Mouse (Mus musculus) hindbrain, embryonic 12.5 days (tissue): ENCODE measurements around the gene Rhov. TPM values are rescaled to one million over a fixed set of nuclear protein-coding genes. Genes with fewer than 3 reads are reported as not detected.
A peak's percentile ranks its signal among the peaks of the same experiment; 100 is the strongest.

Experiments
- ATAC-seq: fragments of 200-750 bp; cut with Nextera tagmentation; 2 replicates; pipeline ENCODE4 v1.8.0; 2017; ENCODE audit warnings: moderate TSS enrichment; ENCODE audit not compliant: low FRiP score
- H3K27ac ChIP-seq: fragments of 300-500 bp; sonication (generic); 2 replicates; pipeline ENCODE4 v1.5.1; 2016; ENCODE audit warnings: mild to moderate bottlenecking
- H3K27me3 ChIP-seq: fragments of 300-500 bp; sonication (generic); 2 replicates; pipeline ENCODE4 v1.6.1; 2016; ENCODE audit warnings: mild to moderate bottlenecking
- H3K36me3 ChIP-seq: fragments of 300-500 bp; sonication (generic); 2 replicates; pipeline ENCODE4 v1.6.1; 2016; ENCODE audit warnings: mild to moderate bottlenecking
- H3K4me1 ChIP-seq: fragments of 300-500 bp; sonication (generic); 2 replicates; pipeline ENCODE4 v1.6.1; 2016
- H3K4me2 ChIP-seq: fragments of 300-500 bp; sonication (generic); replicated peaks from 2 replicates; pipeline ENCODE4 v1.6.1; 2016; ENCODE audit warnings: mild to moderate bottlenecking
- H3K4me3 ChIP-seq: fragments of 300-500 bp; sonication (generic); 2 replicates; pipeline ENCODE4 v1.5.1; 2016; ENCODE audit warnings: mild to moderate bottlenecking
- H3K9ac ChIP-seq: fragments of 300-500 bp; sonication (generic); 2 replicates; pipeline ENCODE4 v1.6.1; 2016; ENCODE audit warnings: mild to moderate bottlenecking, moderate library complexity
- H3K9me3 ChIP-seq: fragments of 300-500 bp; sonication (generic); replicated peaks from 2 replicates; pipeline ENCODE4 v1.6.1; 2016; ENCODE audit warnings: mild to moderate bottlenecking
- WGBS: fragments of 180-500 bp; shearing (Covaris S2); methylation state at CpG from one replicate; pipeline ENCODE4 v1.1.7; 2016; 5-methylcytosine and 5-hydroxymethylcytosine counted together
- polyA plus RNA-seq: library from polyadenylated mRNA; unstranded; fragments of >200 nt; fragmentation: Nextera tagmentation; extraction: Ambion mirVana; gene quantifications from 2 replicates; pipeline ENCODE4 v1.2.1, GENCODE M21; 2016

Gene Rhov
- polyA plus RNA-seq, 1 experiment from 2014 or later, result 5.8 TPM

DNA sequence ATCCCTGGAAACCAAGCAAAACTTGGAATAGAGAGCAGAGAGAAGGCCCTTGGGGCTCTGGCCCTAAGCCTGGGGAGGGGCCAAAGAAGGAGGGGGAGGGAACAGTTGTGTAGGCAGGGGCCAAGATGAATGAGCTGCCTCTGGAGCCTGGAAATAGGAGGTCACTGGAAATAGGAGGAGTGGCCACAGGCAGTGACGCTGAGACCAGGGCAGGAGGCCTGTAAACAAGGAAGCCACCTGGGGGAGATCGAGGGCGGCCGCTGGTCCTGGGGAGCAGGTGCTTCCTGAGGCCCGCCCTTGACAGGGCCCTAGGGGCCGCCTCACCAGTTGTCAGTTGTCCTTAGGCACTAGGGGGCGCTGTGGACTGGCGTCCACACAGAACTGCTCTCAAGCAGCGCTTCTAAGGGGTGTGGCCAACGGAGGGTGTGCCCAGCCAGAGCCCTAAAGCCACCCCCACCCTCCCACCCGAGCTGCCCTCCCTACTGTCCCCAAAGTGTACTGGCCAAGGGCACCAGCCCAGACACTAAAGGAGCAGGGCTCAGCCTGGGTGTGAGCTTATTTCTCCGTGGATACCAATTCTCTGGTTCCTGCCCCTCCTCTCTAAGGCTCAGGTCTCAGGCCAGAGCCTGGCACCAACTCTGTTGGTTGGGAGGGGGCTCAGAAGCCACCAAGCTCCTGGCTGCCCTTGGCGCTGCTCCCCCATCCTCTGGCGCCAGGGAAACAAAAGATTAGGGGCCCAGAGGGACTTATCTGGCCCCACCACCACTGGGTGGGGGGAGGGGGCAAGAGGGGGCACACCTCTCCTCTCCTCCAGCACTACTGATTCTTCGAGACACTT lies 29.1 kb upstream of the Rhov start:
- peak overlapping the region; percentile 55 for H3K27ac ChIP-seq
- peak; percentile 79 for ATAC-seq
- peak overlapping the region; percentile 31 for H3K4me2 ChIP-seq
- no peak overlapping the region for H3K9ac ChIP-seq
- no peaks in the 10 kb centered on the region for H3K9me3 ChIP-seq
- H3K4me3 ChIP-seq, result no peak overlapping the region
- H3K4me1 ChIP-seq, result peaks cover 30% of the 10 kb centered on the region
- peaks cover 35% of the 10 kb centered on the region for H3K36me3 ChIP-seq
- WGBS, result 7% methylated on average over 15 of the region's 15 CpGs
- 0 out of 2 replicates have a peak, but pooled peaks cover 4% of the 10 kb centered on the region for H3K27me3 ChIP-seq

DNA sequence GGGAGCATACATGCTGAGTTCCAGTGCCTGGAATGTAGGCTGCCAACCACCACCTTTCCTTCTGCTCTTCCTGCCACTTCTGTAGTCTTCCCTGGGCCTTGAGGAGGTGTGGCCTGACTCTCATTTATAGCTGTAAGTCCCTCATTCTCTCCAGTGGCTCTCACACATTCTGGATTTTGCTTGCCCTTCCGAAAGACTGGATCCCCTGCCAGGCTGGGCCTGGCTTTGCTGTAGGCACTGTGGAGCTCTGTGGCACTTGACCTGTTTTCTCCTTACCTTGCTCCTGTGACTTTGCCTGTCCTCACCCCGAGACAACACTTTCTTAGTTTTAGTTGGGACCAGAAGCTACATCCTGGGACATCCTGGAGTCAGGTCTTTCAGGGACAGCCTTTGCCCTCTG lies 27.8 kb upstream of the Rhov start:
- no peak overlapping the region for H3K4me3 ChIP-seq
- no peak for ATAC-seq
- H3K27ac ChIP-seq, result 0 out of 2 replicates have a peak overlapping the region, but pooled peaks have one; percentile 7
- H3K4me2 ChIP-seq, result no peak overlapping the region
- peaks cover 20% of the 10 kb centered on the region for H3K4me1 ChIP-seq
- H3K36me3 ChIP-seq, result peaks cover 48% of the 10 kb centered on the region
- H3K27me3 ChIP-seq, result 0 out of 2 replicates have a peak, but pooled peaks cover 4% of the 10 kb centered on the region
- no peaks in the 10 kb centered on the region for H3K9me3 ChIP-seq
- WGBS, result 84% methylated on average over 2 of the region's 2 CpGs
- no peak overlapping the region for H3K9ac ChIP-seq

DNA sequence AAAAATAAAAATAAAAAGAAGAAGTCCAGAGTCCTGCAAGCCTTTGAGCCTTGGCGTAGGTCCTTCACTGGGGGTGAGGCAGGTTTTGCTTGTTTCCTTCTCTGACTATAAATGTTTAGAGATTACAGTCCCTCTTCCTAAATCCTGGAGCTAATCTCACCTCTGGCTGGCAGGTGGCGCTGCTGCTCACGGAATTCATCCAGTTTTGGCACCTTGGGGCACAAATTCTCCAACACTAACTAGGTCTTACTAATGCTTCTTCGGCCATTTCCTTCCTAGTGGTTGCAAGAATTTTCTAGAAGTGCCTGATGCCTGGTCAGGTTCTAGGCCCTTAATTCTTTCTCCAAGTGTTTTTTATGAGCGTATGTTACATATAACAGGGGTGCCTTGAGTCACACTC lies 27.3 kb upstream of the Rhov start:
- Histone ChIP-seq H3K4me3 (no peak overlapping the region), H3K27ac (no peak overlapping the region), H3K4me1 (peaks cover 20% of the 10 kb centered on the region), H3K27me3 (0 out of 2 replicates have a peak, but pooled peaks cover 4% of the 10 kb centered on the region), H3K4me2 (no peak overlapping the region), H3K9me3 (no peaks in the 10 kb centered on the region), H3K36me3 (peaks cover 53% of the 10 kb centered on the region), H3K9ac (no peak overlapping the region)
- ATAC-seq, result no peak
- 50% methylated on average over 5 of the region's 5 CpGs for WGBS

DNA sequence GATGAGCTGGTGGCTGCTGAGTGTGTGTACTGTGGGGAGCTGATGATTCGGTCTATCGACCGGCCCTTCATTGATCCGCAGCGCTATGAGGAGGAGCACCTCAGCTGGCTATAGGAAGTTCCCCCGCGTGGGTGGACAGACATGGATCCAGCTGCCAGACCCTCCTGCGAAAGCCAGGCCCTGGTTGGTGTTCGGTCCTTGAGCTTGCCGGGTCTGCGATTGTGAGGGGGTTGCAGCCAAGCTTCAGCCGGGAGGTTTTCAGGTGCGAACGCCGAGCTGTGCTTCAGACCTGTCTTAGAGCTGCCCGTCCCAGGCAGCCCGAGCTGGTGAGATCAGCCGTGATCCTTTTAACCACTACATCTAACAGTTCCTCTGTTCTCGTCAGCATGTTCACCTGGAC lies 26.4 kb upstream of the Rhov start:
- no peak overlapping the region for H3K27ac ChIP-seq
- H3K27me3 ChIP-seq, result 0 out of 2 replicates have a peak, but pooled peaks cover 4% of the 10 kb centered on the region
- no peak for ATAC-seq
- H3K4me2 ChIP-seq, result no peak overlapping the region
- H3K9me3 ChIP-seq, result no peaks in the 10 kb centered on the region
- H3K9ac ChIP-seq, result no peak overlapping the region
- H3K4me3 ChIP-seq, result no peak overlapping the region
- peaks cover 20% of the 10 kb centered on the region for H3K4me1 ChIP-seq
- peaks cover 62% of the 10 kb centered on the region for H3K36me3 ChIP-seq
- WGBS, result 96% methylated on average over 19 of the region's 19 CpGs

DNA sequence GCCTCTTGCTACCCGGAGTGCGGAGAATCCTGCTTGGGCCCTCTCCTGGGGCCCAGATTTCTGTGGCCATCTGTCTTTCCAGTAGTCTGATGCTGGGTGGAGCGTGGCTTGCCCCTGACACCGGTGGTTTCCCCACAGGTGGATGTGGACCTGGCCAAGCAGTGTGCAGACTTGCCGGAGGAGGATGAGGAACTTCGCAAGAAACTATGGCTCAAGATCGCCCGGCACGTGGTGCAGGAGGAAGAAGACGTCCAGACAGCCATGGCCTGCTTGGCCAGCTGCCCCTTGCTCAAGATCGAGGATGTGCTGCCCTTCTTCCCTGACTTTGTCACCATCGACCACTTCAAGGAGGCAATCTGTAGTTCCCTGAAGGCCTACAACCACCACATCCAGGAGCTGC lies 25.7 kb upstream of the Rhov start:
- Histone ChIP-seq H3K9ac (no peak overlapping the region), H3K36me3 (peaks cover 68% of the 10 kb centered on the region), H3K27me3 (0 out of 2 replicates have a peak, but pooled peaks cover 4% of the 10 kb centered on the region), H3K4me3 (no peak overlapping the region), H3K4me2 (no peak overlapping the region), H3K9me3 (no peaks in the 10 kb centered on the region), H3K27ac (no peak overlapping the region), H3K4me1 (peaks cover 20% of the 10 kb centered on the region)
- 96% methylated on average over 12 of the region's 12 CpGs for WGBS
- ATAC-seq, result no peak

DNA sequence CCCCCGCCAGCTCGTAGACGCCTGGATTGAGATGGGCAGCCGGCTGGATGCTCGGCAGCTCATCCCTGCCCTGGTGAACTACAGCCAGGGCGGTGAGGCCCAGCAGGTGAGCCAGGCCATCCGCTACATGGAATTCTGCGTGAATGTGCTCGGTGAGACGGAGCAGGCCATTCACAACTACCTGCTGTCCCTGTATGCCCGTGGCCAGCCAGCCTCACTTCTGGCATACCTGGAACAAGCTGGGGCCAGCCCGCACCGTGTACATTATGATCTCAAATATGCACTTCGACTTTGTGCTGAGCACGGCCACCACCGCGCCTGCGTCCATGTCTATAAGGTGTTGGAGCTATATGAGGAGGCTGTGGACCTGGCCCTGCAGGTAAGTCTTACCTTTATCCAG lies 23.3 kb upstream of the Rhov start:
- 95% methylated on average over 18 of the region's 18 CpGs for whole genome bisulfite sequencing
- Histone ChIP-seq H3K27ac (no peak overlapping the region), H3K27me3 (no peaks in the 10 kb centered on the region), H3K4me2 (no peak overlapping the region), H3K9me3 (no peaks in the 10 kb centered on the region), H3K36me3 (peaks cover 71% of the 10 kb centered on the region), H3K4me3 (no peak overlapping the region), H3K4me1 (peaks cover 7% of the 10 kb centered on the region), H3K9ac (no peak overlapping the region)
- no peak for ATAC-seq

DNA sequence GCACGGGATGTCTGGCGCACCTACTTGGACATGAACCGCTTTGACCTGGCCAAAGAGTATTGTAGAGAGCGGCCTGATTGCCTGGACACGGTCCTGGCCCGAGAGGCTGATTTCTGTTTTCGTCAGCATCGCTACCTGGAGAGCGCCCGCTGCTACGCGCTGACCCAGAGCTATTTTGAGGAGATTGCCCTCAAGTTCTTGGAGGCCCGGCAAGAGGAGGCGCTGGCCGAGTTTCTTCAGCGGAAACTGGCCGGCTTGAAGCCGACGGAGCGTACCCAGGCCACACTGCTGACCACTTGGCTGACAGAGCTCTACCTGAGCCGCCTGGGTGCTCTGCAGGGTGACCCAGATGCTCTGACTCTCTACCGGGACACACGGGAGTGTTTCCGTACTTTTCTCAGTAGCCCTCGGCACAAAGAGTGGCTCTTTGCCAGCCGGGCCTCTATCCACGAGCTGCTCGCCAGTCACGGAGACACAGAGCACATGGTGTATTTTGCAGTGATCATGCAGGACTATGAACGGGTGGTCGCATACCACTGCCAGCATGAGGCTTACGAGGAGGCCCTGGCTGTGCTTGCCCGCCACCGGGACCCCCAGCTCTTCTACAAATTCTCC lies 22.8 kb upstream of the Rhov start:
- H3K4me1 ChIP-seq, result peaks cover 11% of the 10 kb centered on the region
- peaks cover 67% of the 10 kb centered on the region for H3K36me3 ChIP-seq
- no peak overlapping the region for H3K27ac ChIP-seq
- H3K9ac ChIP-seq, result no peak overlapping the region
- WGBS, result 96% methylated on average over 34 of the region's 34 CpGs
- no peaks in the 10 kb centered on the region for H3K27me3 ChIP-seq
- H3K4me3 ChIP-seq, result no peak overlapping the region
- no peaks in the 10 kb centered on the region for H3K9me3 ChIP-seq
- no peak overlapping the region for H3K4me2 ChIP-seq
- no peak for ATAC-seq

DNA sequence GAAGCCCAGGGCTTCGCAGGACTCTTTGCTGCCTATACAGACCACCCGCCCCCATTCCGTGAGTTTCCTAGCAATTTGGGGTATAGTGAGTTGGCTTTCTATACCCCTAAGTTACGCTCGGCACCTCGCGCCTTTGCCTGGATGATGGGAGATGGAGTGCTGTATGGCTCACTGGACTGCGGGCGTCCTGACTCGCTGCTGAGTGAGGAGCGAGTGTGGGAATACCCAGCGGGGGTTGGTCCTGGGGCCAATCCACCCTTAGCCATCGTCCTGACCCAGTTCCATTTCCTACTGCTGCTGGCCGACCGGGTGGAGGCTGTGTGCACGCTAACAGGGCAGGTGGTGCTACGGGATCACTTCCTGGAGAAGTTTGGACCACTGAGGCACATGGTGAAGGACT lies 22.2 kb upstream of the Rhov start:
- WGBS, result 92% methylated on average over 17 of the region's 17 CpGs
- Histone ChIP-seq H3K4me3 (no peak overlapping the region), H3K27ac (no peak overlapping the region), H3K36me3 (peaks cover 61% of the 10 kb centered on the region), H3K9me3 (no peaks in the 10 kb centered on the region), H3K27me3 (no peaks in the 10 kb centered on the region), H3K4me1 (peaks cover 11% of the 10 kb centered on the region), H3K4me2 (no peak overlapping the region), H3K9ac (no peak overlapping the region)
- ATAC-seq, result no peak

DNA sequence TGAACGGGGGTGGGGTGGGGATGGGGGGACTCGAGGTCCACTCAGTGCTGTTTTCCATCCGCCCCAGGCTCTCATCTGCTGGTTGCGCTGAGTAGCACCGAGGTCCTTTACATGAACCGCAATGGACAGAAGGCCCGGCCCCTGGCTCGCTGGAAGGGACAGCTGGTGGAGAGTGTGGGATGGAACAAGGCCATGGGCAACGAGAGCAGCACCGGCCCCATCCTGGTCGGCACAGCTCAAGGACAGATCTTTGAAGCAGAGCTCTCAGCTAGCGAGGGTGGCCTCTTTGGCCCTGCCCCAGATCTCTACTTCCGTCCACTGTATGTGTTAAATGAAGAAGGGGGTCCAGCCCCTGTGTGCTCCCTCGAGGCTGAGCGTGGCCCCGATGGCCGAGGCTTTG lies 21.8 kb upstream of the Rhov start:
- Histone ChIP-seq H3K4me1 (peaks cover 15% of the 10 kb centered on the region), H3K36me3 (peaks cover 58% of the 10 kb centered on the region), H3K9me3 (no peaks in the 10 kb centered on the region), H3K4me2 (no peak overlapping the region), H3K9ac (no peak overlapping the region), H3K27me3 (no peaks in the 10 kb centered on the region), H3K4me3 (no peak overlapping the region), H3K27ac (no peak overlapping the region)
- WGBS, result 94% methylated on average over 17 of the region's 17 CpGs
- no peak for ATAC-seq

DNA sequence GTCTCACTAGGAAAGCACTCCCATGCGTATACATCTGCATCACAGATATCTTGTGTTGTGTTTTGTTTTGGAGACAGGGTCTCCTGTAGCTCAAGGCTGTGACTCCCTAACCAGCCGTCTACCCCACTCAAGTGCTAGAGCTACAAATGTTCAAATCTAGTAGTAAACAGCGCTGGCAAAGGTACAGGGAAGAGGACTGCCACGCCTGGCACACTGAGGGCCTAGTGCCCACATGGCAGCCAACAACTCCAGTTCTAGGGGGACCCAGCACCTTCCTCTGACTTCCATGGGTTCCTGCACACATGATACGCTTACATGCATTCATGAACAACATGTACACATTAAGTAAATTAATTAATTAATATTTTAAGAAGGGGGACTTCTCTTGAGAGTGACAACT lies 21.2 kb upstream of the Rhov start:
- Histone ChIP-seq H3K4me2 (no peak overlapping the region), H3K4me1 (peaks cover 16% of the 10 kb centered on the region), H3K36me3 (peaks cover 52% of the 10 kb centered on the region), H3K9ac (no peak overlapping the region), H3K9me3 (no peaks in the 10 kb centered on the region), H3K27me3 (no peaks in the 10 kb centered on the region), H3K4me3 (no peak overlapping the region), H3K27ac (no peak overlapping the region)
- ATAC-seq, result no peak
- WGBS, result 92% methylated on average over 5 of the region's 5 CpGs

DNA sequence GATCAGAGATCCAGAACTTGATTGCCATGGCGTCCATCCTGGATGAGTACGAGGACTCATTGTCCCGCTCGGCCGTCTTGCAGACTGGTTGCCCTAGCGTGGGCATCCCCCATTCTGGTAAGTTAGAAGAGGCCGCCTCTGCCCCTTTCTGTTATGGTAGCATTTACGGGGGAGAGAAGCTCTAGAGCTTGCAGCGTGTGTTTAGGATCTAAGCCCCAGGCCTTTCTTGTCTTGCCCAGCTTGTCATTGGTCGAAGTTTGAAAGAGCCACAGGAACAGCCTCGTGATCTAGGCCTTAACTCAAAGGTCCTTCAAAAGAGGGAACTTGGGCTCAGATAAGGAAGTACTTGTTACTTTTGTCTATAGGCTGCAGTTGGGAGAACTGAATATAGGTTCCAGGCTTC lies 17.9 kb upstream of the Rhov start:
- WGBS, result 5% methylated on average over 11 of the region's 11 CpGs
- peaks cover 29% of the 10 kb centered on the region for H3K36me3 ChIP-seq
- peak overlapping the region; percentile 81 for H3K9ac ChIP-seq
- H3K27ac ChIP-seq, result no peak overlapping the region
- ATAC-seq, result peak; percentile 21; the same call in 1 of the 2 replicates
- H3K4me2 ChIP-seq, result peak overlapping the region; percentile 71
- peaks cover 16% of the 10 kb centered on the region for H3K4me1 ChIP-seq
- no peaks in the 10 kb centered on the region for H3K27me3 ChIP-seq
- H3K4me3 ChIP-seq, result peak overlapping the region; percentile 67
- H3K9me3 ChIP-seq, result no peaks in the 10 kb centered on the region

DNA sequence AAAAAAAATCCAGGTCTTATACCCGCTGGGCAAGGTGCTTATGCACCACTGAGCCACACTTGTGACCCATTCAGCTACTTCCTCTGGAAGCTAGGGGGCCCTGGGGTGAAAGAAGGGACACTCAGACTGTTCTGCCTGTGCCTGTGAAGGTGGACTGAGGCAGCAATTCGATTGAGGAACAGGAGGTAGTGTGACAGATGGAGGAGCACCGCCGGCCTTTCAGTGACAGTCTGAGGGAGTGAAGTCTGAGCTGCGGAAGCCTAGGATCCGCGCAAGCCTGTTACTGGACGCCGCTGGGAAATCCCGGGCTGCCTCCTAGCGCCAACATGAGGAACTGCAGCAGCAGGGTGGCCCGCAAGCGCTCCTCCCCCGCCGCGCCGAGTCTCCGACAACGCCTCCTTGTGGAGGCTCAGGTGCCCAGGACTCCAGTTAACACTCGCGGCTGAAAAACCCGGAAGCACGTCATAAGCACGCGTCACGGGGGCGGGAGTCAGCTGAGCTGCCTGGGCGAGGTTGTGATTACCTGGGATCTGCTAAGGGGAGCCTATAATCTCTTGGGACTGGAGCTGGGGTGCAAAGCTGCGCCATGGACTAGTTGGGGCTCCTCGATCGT lies 17.3 kb upstream of the Rhov start, which contains the start of gene Vps18:
Gene Vps18 (plus strand): TSS at position 471 of the 613 bp plus-strand sequence.
- peak within 1 kb of the TSS; percentile 71 for H3K4me2 ChIP-seq
- peaks cover 22% of the 10 kb centered on the region for H3K36me3 ChIP-seq
- no peaks in the 10 kb centered on the region for H3K9me3 ChIP-seq
- H3K27ac ChIP-seq, result peak within 1 kb of the TSS; percentile 53; the same call in 1 of the 2 replicates
- WGBS, result under 1% methylated on average over 31 of the region's 31 CpGs
- H3K4me1 ChIP-seq, result peaks cover 16% of the 10 kb centered on the region
- peak; percentile 95 for ATAC-seq
- peak within 1 kb of the TSS; percentile 81 for H3K9ac ChIP-seq
- peak within 1 kb of the TSS; percentile 67 for H3K4me3 ChIP-seq
- no peaks in the 10 kb centered on the region for H3K27me3 ChIP-seq
